Comparison of ENCODE assay signal across 19 mouse cellular contexts in the genomic region with DNA sequence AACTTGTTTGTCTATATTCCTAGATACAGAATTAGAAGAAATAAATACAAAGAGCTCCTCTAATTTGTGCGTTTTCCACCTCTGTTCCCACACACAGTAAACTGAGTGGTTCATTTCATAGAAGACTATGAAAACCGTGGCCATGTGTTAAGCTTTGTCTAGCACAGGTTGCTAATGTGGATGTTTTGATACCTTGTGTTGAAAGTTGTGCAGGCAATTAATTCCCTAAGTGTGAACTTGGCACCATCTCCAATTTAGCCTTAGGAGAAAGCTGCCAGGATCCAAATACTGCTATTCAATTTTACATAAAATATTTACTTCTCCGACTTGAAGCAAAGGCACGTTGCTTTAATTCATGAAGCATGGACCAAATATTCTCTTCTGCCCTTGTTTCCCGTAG.
"Had no signal": no experiment of that assay in that cellular context is flagged by ENCODE, and none has a peak within 500 bp of the region (broad histone marks: within the 10 kb centered on the region; RNA-seq: fewer than 3 reads in every experiment).

No protein-coding gene starts in this region.

- DNase-seq: lung, adult 18-20 months; lung, embryonic 14.5 days; lung, postnatal 10 days; lung, postnatal 4 days; midbrain, embryonic 14.5 days; retina, postnatal 1 day; right cerebral cortex, adult 18-20 months; right cerebral cortex, postnatal 25 days; thymus, adult 2 months; thymus, postnatal 25 days; thymus, postnatal 4 days had no signal

- H3K27me3 ChIP-seq: midbrain, embryonic 12.5 days; neural tube, embryonic 13.5 days; neural tube, embryonic 15.5 days; stomach, embryonic 15.5 days had no signal

- H3K4me3 ChIP-seq: midbrain, embryonic 10.5 days; midbrain, embryonic 12.5 days; myocyte; neural tube, embryonic 13.5 days; neural tube, embryonic 15.5 days; stomach, embryonic 15.5 days had no signal

- H3K9me3 ChIP-seq: midbrain, embryonic 10.5 days; midbrain, embryonic 12.5 days; neural tube, embryonic 13.5 days; neural tube, embryonic 15.5 days; stomach, embryonic 15.5 days had no signal

- ATAC-seq: midbrain, embryonic 16.5 days had no signal

- H3K9ac ChIP-seq: lung, embryonic 14.5 days; midbrain, embryonic 12.5 days; neural tube, embryonic 13.5 days; neural tube, embryonic 15.5 days; stomach, embryonic 15.5 days had no signal

- H3K4me2 ChIP-seq: lung, embryonic 14.5 days; midbrain, embryonic 12.5 days; neural tube, embryonic 13.5 days; neural tube, embryonic 15.5 days; stomach, embryonic 15.5 days had no signal

- H3K4me1 ChIP-seq: midbrain, embryonic 12.5 days; neural tube, embryonic 13.5 days; neural tube, embryonic 15.5 days; stomach, embryonic 15.5 days had no signal

- H3K36me3 ChIP-seq: midbrain, embryonic 10.5 days; midbrain, embryonic 12.5 days; neural tube, embryonic 13.5 days; neural tube, embryonic 15.5 days; stomach, embryonic 15.5 days had no signal

- H3K27ac ChIP-seq: midbrain, embryonic 10.5 days; midbrain, embryonic 12.5 days; neural tube, embryonic 13.5 days; neural tube, embryonic 15.5 days; stomach, embryonic 15.5 days; stomach, postnatal 0 days had no signal
